Mouse (Mus musculus): ENCODE measurements around the gene Slc39a2. TPM values are rescaled to one million over a fixed set of nuclear protein-coding genes. Genes with fewer than 3 reads are reported as not detected.

Slc39a2 gene
- total and polyA plus RNA-seq, 3 experiments = 0.02 to 0.38 TPM; not detected in 1

- no peak for DNase-seq (ENCODE audit: low spot score)
- TF ChIP-seq POLR2AphosphoS5 (IDR thresholded peaks at IDR 0.05; ENCODE audit: insufficient replicate concordance, low read depth, low read length) (no peak), GATA1 (IDR thresholded peaks at IDR 0.05; ENCODE audit: borderline replicate concordance, low read length) (no peak), CTCF (IDR thresholded peaks at IDR 0.05; ENCODE audit: low read depth, low read length) (no peak), TAL1 (conservative IDR thresholded peaks at IDR 0.05; ENCODE audit: low read depth, low read length) (no peak), GATA2 (IDR thresholded peaks at IDR 0.05; ENCODE audit: borderline replicate concordance, low read depth, low read length) (no peak)
- Histone ChIP-seq H3K4me3 (ENCODE audit: low read depth, low read length) (no peak overlapping the region), H3K9me3 (replicated peaks) (no peaks in the 10 kb centered on the region), H3K36me3 (replicated peaks) (no peaks in the 10 kb centered on the region), H3K4me1 (ENCODE audit: insufficient read depth, low read depth, low read length) (no peaks in the 10 kb centered on the region; the same call in 1 of the 2 replicates), H3K27me3 (ENCODE audit: insufficient read depth, low read length) (peaks cover 27% of the 10 kb centered on the region; the same call in 1 of the 2 replicates)
- ATAC-seq (ENCODE audit: extremely low read depth, insufficient number of reproducible peaks, low FRiP score, poor library complexity, severe bottlenecking) = no peak
Observed at GRCm38 (mm10) chr14:51916539-51916938, 23.9 kb downstream of the Slc39a2 start.

DNA sequence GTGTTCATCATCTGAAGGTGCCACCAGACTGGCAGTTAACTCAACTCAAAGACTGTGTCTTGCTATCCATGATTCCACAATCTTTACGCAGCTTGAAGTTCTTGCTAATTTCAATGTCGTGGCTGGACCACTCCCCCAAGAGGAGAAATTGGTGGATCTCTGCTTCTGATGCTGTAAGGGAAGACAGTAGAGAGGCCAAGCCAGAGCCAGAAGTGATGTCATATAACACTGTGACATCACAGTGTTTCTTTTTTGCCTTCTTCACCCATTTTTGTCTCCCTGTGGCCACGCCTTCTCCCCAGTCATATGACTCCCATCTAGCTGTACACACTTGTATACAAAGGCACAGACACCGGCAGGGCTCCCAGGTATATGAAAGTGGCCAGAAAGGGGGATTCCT, 25.4 kb downstream of the Slc39a2 start, which contains the start of gene Tppp2:
Gene Tppp2 (plus strand): TSS at position 301 of the 400 bp plus-strand sequence.
- DNase-seq (ENCODE audit: low spot score) (no peak), ATAC-seq (ENCODE audit: extremely low read depth, insufficient number of reproducible peaks, low FRiP score, poor library complexity, severe bottlenecking) (no peak)
- no peak for TF ChIP-seq CTCF (IDR thresholded peaks at IDR 0.05; ENCODE audit: low read depth, low read length)
- no peak for TF ChIP-seq POLR2AphosphoS5 (IDR thresholded peaks at IDR 0.05; ENCODE audit: insufficient replicate concordance, low read depth, low read length)
- TF ChIP-seq GATA1 (IDR thresholded peaks at IDR 0.05; ENCODE audit: borderline replicate concordance, low read length) = no peak
- no peak for TF ChIP-seq TAL1 (conservative IDR thresholded peaks at IDR 0.05; ENCODE audit: low read depth, low read length)
- TF ChIP-seq GATA2 (IDR thresholded peaks at IDR 0.05; ENCODE audit: borderline replicate concordance, low read depth, low read length) = no peak
- Histone ChIP-seq H3K9me3 (replicated peaks) (no peaks in the 10 kb centered on the region), H3K36me3 (replicated peaks) (no peaks in the 10 kb centered on the region), H3K4me1 (ENCODE audit: insufficient read depth, low read depth, low read length) (no peaks in the 10 kb centered on the region; the same call in 1 of the 2 replicates), H3K4me3 (ENCODE audit: low read depth, low read length) (no peak within 1 kb of the TSS), H3K27me3 (ENCODE audit: insufficient read depth, low read length) (peaks cover 22% of the 10 kb centered on the region; the same call in 1 of the 2 replicates)

GRCm38 (mm10) chr14:51918966-51919365, 26.3 kb downstream of the Slc39a2 start:
- DNase-seq (ENCODE audit: low spot score) = no peak
- no peaks in the 10 kb centered on the region for H3K9me3 ChIP-seq (replicated peaks)
- ATAC-seq (ENCODE audit: extremely low read depth, insufficient number of reproducible peaks, low FRiP score, poor library complexity, severe bottlenecking) = no peak
- H3K27me3 ChIP-seq (ENCODE audit: insufficient read depth, low read length) = peaks cover 13% of the 10 kb centered on the region; the same call in 1 of the 2 replicates
- H3K4me1 ChIP-seq (ENCODE audit: insufficient read depth, low read depth, low read length) = no peaks in the 10 kb centered on the region
- TF ChIP-seq GATA1 (IDR thresholded peaks at IDR 0.05; ENCODE audit: borderline replicate concordance, low read length) = no peak
- no peak for TF ChIP-seq CTCF (IDR thresholded peaks at IDR 0.05; ENCODE audit: low read depth, low read length)
- no peak for TF ChIP-seq TAL1 (conservative IDR thresholded peaks at IDR 0.05; ENCODE audit: low read depth, low read length)
- TF ChIP-seq POLR2AphosphoS5 (IDR thresholded peaks at IDR 0.05; ENCODE audit: insufficient replicate concordance, low read depth, low read length) = no peak
- no peak for TF ChIP-seq GATA2 (IDR thresholded peaks at IDR 0.05; ENCODE audit: borderline replicate concordance, low read depth, low read length)
- H3K36me3 ChIP-seq (replicated peaks) = no peaks in the 10 kb centered on the region
- H3K4me3 ChIP-seq (ENCODE audit: low read depth, low read length) = no peak overlapping the region

DNA sequence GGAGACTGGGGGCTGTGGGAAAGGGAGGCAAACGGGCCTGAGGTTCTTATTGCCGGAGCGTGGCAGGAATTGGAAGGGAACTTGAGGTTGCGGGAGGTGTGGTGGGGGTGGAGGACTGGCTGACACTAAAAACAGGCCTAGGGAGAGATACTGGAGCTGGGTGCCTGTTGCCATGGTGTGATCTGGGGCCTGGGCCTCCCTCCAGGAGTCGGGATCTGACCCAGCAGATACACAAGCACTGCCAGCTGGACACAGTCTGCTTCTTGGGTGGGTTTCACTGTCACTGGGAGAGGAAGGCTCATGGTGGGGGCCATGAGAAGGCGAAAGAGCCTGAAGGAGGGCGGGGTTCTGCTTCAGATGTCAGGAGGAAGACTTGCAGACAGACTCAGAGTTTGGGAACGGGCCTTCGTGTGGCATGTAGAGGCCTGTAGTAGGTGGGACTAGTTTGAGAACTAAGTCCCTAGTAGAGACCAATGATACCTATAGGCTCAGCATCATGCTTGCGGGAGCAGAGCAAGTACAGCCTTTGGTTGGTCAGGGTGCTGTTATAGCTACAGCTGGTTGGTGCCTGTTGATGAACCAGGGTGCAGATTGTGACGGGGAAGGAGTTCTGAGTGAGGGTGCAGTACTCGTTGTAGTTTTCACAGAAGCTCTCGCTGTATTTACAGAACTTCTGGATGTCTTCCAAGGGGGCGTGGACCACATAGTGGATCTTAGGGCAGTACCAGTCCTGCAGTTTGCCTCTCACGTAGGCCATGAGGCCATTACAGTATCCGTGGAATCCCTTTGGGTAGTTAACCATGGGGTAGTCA, 29.3 kb downstream of the Slc39a2 start:
- Histone ChIP-seq H3K9me3 (replicated peaks) (no peaks in the 10 kb centered on the region), H3K27me3 (ENCODE audit: insufficient read depth, low read length) (peaks cover 7% of the 10 kb centered on the region; the same call in 1 of the 2 replicates), H3K4me1 (ENCODE audit: insufficient read depth, low read depth, low read length) (no peaks in the 10 kb centered on the region), H3K36me3 (replicated peaks) (no peaks in the 10 kb centered on the region), H3K4me3 (ENCODE audit: low read depth, low read length) (no peak overlapping the region)
- DNase-seq (ENCODE audit: low spot score) (no peak), ATAC-seq (ENCODE audit: extremely low read depth, insufficient number of reproducible peaks, low FRiP score, poor library complexity, severe bottlenecking) (no peak)
- TF ChIP-seq CTCF (IDR thresholded peaks at IDR 0.05; ENCODE audit: low read depth, low read length) (no peak), POLR2AphosphoS5 (IDR thresholded peaks at IDR 0.05; ENCODE audit: insufficient replicate concordance, low read depth, low read length) (no peak), TAL1 (conservative IDR thresholded peaks at IDR 0.05; ENCODE audit: low read depth, low read length) (no peak), GATA1 (IDR thresholded peaks at IDR 0.05; ENCODE audit: borderline replicate concordance, low read length) (no peak), GATA2 (IDR thresholded peaks at IDR 0.05; ENCODE audit: borderline replicate concordance, low read depth, low read length) (no peak)

GRCm38 (mm10) chr14:51922571-51922865, 29.8 kb downstream of the Slc39a2 start, which contains the start of gene Rnase13:
Gene Rnase13 (minus strand): TSS chr14:51922773.
- no peak within 1 kb of the TSS for H3K4me3 ChIP-seq (ENCODE audit: low read depth, low read length)
- TF ChIP-seq TAL1 (conservative IDR thresholded peaks at IDR 0.05; ENCODE audit: low read depth, low read length) (no peak), POLR2AphosphoS5 (IDR thresholded peaks at IDR 0.05; ENCODE audit: insufficient replicate concordance, low read depth, low read length) (no peak), GATA2 (IDR thresholded peaks at IDR 0.05; ENCODE audit: borderline replicate concordance, low read depth, low read length) (no peak), CTCF (IDR thresholded peaks at IDR 0.05; ENCODE audit: low read depth, low read length) (no peak), GATA1 (IDR thresholded peaks at IDR 0.05; ENCODE audit: borderline replicate concordance, low read length) (no peak)
- H3K9me3 ChIP-seq (replicated peaks) = no peaks in the 10 kb centered on the region
- no peak for ATAC-seq (ENCODE audit: extremely low read depth, insufficient number of reproducible peaks, low FRiP score, poor library complexity, severe bottlenecking)
- peaks cover 7% of the 10 kb centered on the region; the same call in 1 of the 2 replicates for H3K27me3 ChIP-seq (ENCODE audit: insufficient read depth, low read length)
- H3K4me1 ChIP-seq (ENCODE audit: insufficient read depth, low read depth, low read length) = no peaks in the 10 kb centered on the region
- H3K36me3 ChIP-seq (replicated peaks) = no peaks in the 10 kb centered on the region
- DNase-seq (ENCODE audit: low spot score) = no peak

DNA sequence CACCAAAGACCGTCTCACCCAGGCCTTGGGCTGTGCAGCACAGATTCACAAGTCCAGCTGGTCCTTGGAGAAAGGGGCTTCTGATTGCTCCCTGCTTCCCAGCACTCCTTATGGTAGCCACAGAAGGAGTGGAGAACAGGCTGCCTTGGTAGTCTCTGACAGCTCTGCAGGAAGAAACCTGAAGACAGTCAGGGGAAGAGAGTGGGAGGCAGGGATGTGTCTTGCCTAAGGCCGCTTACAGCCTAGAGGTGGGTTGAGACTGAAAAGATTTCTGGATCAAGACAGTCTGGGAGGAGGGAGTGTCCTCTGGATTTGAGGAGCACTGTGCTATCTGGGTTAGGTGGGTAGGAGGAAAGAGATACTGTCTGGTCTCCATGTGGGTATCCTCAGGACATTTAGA, 30.2 kb downstream of the Slc39a2 start:
- ATAC-seq (ENCODE audit: extremely low read depth, insufficient number of reproducible peaks, low FRiP score, poor library complexity, severe bottlenecking) = no peak
- H3K27me3 ChIP-seq (ENCODE audit: insufficient read depth, low read length) = peaks cover 7% of the 10 kb centered on the region; the same call in 1 of the 2 replicates

More for the DNA sequence above, 30.2 kb downstream of the Slc39a2 start:
- TF ChIP-seq CTCF (IDR thresholded peaks at IDR 0.05; ENCODE audit: low read depth, low read length) (no peak), TAL1 (conservative IDR thresholded peaks at IDR 0.05; ENCODE audit: low read depth, low read length) (no peak), GATA2 (IDR thresholded peaks at IDR 0.05; ENCODE audit: borderline replicate concordance, low read depth, low read length) (no peak), GATA1 (IDR thresholded peaks at IDR 0.05; ENCODE audit: borderline replicate concordance, low read length) (no peak), POLR2AphosphoS5 (IDR thresholded peaks at IDR 0.05; ENCODE audit: insufficient replicate concordance, low read depth, low read length) (no peak)
- H3K4me3 ChIP-seq (ENCODE audit: low read depth, low read length) = no peak overlapping the region
- H3K36me3 ChIP-seq (replicated peaks) = no peaks in the 10 kb centered on the region
- H3K9me3 ChIP-seq (replicated peaks) = no peaks in the 10 kb centered on the region
- H3K4me1 ChIP-seq (ENCODE audit: insufficient read depth, low read depth, low read length) = no peaks in the 10 kb centered on the region
- DNase-seq (ENCODE audit: low spot score) = no peak

All from G1E (cell line).